Mouse (Mus musculus): ENCODE results near the gene Egf.

GRCm38 (mm10) chr3:129634260-129634901, 120.7 kb downstream of the Egf start:
- no peak for TF ChIP-seq POLR2A (IDR thresholded peaks at IDR 0.05; ENCODE audit: extremely low read depth, insufficient read depth, low read length)
- peak; percentile 48; the same call in 1 of the 2 replicates for TF ChIP-seq CTCF (IDR thresholded peaks at IDR 0.05; ENCODE audit: extremely low read depth, insufficient read depth, low read length)

Data from cortical plate, adult 2 months (tissue).